Mouse (Mus musculus) intestine, postnatal 0 days (tissue): ENCODE measurements around the gene Tspan2. TPM values are rescaled to one million over a fixed set of nuclear protein-coding genes. Genes with fewer than 3 reads are reported as not detected.

Experiments
- ATAC-seq: fragments of 200-750 bp; cut with Nextera tagmentation; 2 replicates; pipeline ENCODE4 v1.8.0; 2017; ENCODE audit warnings: mild to moderate bottlenecking, moderate TSS enrichment, moderate library complexity
- H3K27ac ChIP-seq: fragments of 300-500 bp; sonication (generic); 2 replicates; pipeline ENCODE4 v1.5.1; 2014; ENCODE audit warnings: mild to moderate bottlenecking, low read depth, low read length, moderate library complexity
- H3K27me3 ChIP-seq: fragments of 300-500 bp; sonication (generic); replicated peaks from 2 replicates; pipeline ENCODE4 v1.6.1; 2014; ENCODE audit warnings: low read length, mixed read lengths; ENCODE audit not compliant: control insufficient read depth, insufficient read depth
- H3K36me3 ChIP-seq: fragments of 300-500 bp; sonication (generic); 2 replicates; pipeline ENCODE4 v1.6.1; 2014; ENCODE audit warnings: mild to moderate bottlenecking, moderate library complexity; ENCODE audit not compliant: control insufficient read depth, insufficient read depth
- H3K4me1 ChIP-seq: fragments of 300-500 bp; sonication (generic); replicated peaks from 2 replicates; pipeline ENCODE4 v1.6.1; 2014; ENCODE audit warnings: antibody characterized with exemption, low read length, mixed read lengths; ENCODE audit not compliant: control insufficient read depth, insufficient read depth
- H3K4me2 ChIP-seq: fragments of 300-500 bp; sonication (generic); replicated peaks from 2 replicates; pipeline ENCODE4 v1.6.1; 2014; ENCODE audit warnings: low read depth, mild to moderate bottlenecking, moderate library complexity
- H3K4me3 ChIP-seq: fragments of 300-500 bp; sonication (generic); 2 replicates; pipeline ENCODE4 v1.5.1; 2014; ENCODE audit warnings: low read depth, low read length
- H3K9ac ChIP-seq: fragments of 300-500 bp; sonication (generic); 2 replicates; pipeline ENCODE4 v1.6.1; 2014; ENCODE audit warnings: mild to moderate bottlenecking, low read depth, low read length
- H3K9me3 ChIP-seq: fragments of 300-500 bp; sonication (generic); 2 replicates; pipeline ENCODE4 v1.6.1; 2016; ENCODE audit warnings: mixed run types; ENCODE audit not compliant: control insufficient read depth
- CTCF ChIP-seq: sonication (generic); IDR thresholded peaks from 2 replicates; pipeline ENCODE4 v1.5.1; 2016; ENCODE audit warnings: low read depth, mild to moderate bottlenecking, control low read depth, antibody characterized with exemption, moderate library complexity
- WGBS: fragments of 180-500 bp; shearing (Covaris S2); extraction: QIAGEN DNeasy Blood & Tissue Kit; methylation state at CpG from one replicate; pipeline ENCODE4 v1.1.7; 2014; 5-methylcytosine and 5-hydroxymethylcytosine counted together
- polyA plus RNA-seq: library from polyadenylated mRNA; unstranded; fragments of >200 nt; fragmentation: Nextera tagmentation; extraction: Ambion mirVana; gene quantifications from 2 replicates; pipeline ENCODE4 v1.2.1, GENCODE M21; 2015

The Tspan2 gene
- polyA plus RNA-seq, 1 experiment from 2014 or later, result 12.6 TPM

DNA sequence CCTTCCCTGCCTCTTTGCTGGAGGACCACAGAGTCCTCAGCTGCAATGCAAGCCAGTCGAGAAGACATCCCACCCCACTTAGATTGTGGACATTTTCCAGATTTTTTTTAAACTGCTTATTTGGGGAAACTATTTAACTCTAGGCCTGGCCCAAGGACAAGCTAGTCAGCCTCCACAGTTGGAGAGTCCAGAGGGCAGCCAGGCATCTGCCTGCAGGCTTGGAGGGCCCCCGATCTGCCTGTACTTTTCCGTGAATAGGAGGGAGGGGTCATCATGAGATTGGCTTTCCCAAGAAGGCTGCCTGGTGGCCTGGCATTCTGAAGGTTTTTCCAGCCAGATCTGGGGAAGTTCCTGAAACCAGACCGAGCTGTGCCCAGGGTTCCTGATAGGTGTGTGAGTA is 33.0 kb upstream of the Tspan2 start:
- WGBS, result 48% methylated on average over 4 of the region's 4 CpGs
- Histone ChIP-seq H3K4me2 (no peak overlapping the region), H3K4me3 (no peak overlapping the region), H3K36me3 (no peaks in the 10 kb centered on the region), H3K9me3 (no peaks in the 10 kb centered on the region), H3K9ac (no peak overlapping the region), H3K27me3 (no peaks in the 10 kb centered on the region), H3K4me1 (0 out of 2 replicates have a peak, but pooled peaks cover 4% of the 10 kb centered on the region), H3K27ac (no peak overlapping the region)
- no peak for ATAC-seq
- no peak for TF ChIP-seq CTCF

DNA sequence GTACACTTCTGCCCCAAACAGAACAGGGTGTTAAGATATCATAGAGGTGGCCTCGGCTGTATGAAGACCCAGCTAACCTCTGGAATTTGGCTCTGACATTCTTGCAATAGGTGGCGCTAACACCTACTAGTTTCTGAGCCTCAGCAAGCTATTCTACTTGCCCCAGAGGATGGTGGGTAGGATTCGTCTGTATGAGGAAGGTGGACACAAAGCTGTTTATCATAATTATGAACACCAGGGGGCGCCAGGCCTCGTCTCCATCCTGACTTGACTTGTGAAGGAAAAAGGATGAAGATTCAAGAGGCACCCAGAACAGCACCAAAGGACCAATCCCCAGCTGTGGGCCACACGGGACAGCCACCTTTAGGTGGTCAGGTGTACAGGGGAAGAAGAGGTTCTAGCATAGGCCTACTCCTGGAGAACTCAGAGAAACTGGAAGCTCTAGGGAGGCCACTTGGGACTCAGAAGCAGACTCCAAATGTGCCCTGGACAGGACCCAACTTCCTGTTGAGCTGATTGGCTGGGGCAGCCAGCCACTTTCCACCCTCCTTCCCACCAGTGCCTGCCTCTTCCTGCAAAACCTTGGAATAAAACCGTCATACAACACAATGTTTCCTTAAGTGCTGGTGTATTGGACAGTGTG is 32.3 kb upstream of the Tspan2 start:
- Histone ChIP-seq H3K27ac (no peak overlapping the region), H3K4me1 (0 out of 2 replicates have a peak, but pooled peaks cover 4% of the 10 kb centered on the region), H3K9me3 (no peaks in the 10 kb centered on the region), H3K4me2 (no peak overlapping the region), H3K27me3 (no peaks in the 10 kb centered on the region), H3K9ac (no peak overlapping the region), H3K4me3 (no peak overlapping the region), H3K36me3 (no peaks in the 10 kb centered on the region)
- TF ChIP-seq CTCF, result peak; percentile 74
- WGBS, result 51% methylated on average over 7 of the region's 7 CpGs
- ATAC-seq, result 0 out of 2 replicates have a peak, but pooled peaks have one; percentile 10

DNA sequence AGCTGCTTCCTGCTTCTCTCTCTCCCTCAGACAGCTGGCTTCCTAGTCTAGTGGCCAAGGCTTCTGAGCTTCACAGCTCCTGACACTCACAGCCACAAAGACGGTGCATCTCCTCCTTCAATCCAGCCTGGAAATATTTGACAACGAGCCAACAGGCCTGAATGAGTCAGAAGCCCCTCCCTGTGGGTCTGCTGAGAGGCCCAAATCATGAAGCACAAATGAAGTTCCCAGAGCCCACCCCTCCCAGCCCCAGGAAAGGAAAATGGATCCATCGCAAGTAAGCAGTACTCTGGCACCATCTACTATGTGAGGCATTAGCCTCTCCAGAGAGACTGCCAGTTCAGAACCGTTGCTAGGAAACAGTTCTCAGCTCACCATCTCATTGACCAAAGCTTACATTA is 30.3 kb upstream of the Tspan2 start:
- no peak for TF ChIP-seq CTCF
- H3K36me3 ChIP-seq, result no peaks in the 10 kb centered on the region
- H3K9me3 ChIP-seq, result no peaks in the 10 kb centered on the region
- H3K4me2 ChIP-seq, result no peak overlapping the region
- H3K9ac ChIP-seq, result no peak overlapping the region
- 0 out of 2 replicates have a peak, but pooled peaks cover 4% of the 10 kb centered on the region for H3K4me1 ChIP-seq
- WGBS, result 50% methylated on average over 4 of the region's 4 CpGs
- no peak overlapping the region for H3K4me3 ChIP-seq
- H3K27ac ChIP-seq, result no peak overlapping the region
- no peak for ATAC-seq
- no peaks in the 10 kb centered on the region for H3K27me3 ChIP-seq

DNA sequence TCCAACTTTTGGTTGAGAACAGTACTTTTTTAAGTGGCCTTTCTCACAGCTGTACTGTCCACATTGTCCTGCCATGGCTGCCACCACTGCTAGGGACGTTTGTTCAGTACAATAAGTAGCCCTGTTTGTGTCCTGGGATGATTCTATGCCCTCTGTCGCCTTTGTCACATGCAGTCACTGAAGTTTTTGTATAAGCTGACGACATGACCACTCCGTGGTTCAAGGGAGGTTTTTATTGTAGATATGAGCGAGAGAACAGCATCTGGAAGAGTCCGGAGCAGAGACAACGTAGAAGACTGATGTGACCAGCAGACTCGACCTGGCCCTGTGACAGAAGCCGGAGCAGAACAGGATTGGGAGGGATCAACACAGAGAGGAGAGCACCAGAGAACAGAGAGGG is 25.7 kb upstream of the Tspan2 start:
- no peak for ATAC-seq
- no peak overlapping the region for H3K4me2 ChIP-seq
- H3K4me1 ChIP-seq, result no peaks in the 10 kb centered on the region
- no peak overlapping the region for H3K9ac ChIP-seq
- no peak for TF ChIP-seq CTCF
- WGBS, result 61% methylated on average over 9 of the region's 9 CpGs
- H3K27ac ChIP-seq, result no peak overlapping the region
- no peaks in the 10 kb centered on the region for H3K9me3 ChIP-seq
- H3K4me3 ChIP-seq, result no peak overlapping the region
- H3K27me3 ChIP-seq, result 0 out of 2 replicates have a peak, but pooled peaks cover 2% of the 10 kb centered on the region
- no peaks in the 10 kb centered on the region for H3K36me3 ChIP-seq

DNA sequence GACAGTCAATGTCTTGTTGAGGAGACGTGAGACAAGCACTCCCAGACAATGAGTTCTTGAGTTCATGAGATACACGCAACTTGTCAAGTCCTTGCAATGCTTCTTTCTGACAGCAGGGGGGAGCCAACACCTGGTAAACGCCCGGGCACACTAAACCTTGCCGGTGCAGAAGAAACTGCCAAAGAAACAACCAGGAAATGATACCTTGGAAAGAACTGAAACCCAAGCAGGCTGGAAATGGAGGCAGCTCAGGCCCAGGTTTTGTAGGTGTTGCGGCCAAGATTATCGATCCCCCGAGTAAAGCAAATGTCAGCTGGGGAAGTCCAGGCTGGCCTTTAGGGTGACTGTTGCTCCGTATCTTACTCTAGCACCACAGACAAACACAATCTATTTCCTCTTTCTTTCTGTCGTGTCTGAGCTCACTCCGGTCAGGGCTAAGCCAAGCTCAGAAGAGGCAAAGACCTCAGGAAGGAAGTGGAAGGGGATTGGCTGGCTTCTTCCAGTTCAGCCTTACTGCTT is 19.2 kb upstream of the Tspan2 start:
- Histone ChIP-seq H3K4me1 (no peaks in the 10 kb centered on the region), H3K4me2 (peak overlapping the region; percentile 64), H3K36me3 (no peaks in the 10 kb centered on the region), H3K9me3 (no peaks in the 10 kb centered on the region), H3K9ac (peak overlapping the region; percentile 41), H3K27me3 (0 out of 2 replicates have a peak, but pooled peaks cover 2% of the 10 kb centered on the region), H3K27ac (peak overlapping the region; percentile 60), H3K4me3 (peak overlapping the region; percentile 23)
- TF ChIP-seq CTCF, result peak; percentile 95
- peak; percentile 80 for ATAC-seq
- 20% methylated on average over 11 of the region's 11 CpGs for WGBS

DNA sequence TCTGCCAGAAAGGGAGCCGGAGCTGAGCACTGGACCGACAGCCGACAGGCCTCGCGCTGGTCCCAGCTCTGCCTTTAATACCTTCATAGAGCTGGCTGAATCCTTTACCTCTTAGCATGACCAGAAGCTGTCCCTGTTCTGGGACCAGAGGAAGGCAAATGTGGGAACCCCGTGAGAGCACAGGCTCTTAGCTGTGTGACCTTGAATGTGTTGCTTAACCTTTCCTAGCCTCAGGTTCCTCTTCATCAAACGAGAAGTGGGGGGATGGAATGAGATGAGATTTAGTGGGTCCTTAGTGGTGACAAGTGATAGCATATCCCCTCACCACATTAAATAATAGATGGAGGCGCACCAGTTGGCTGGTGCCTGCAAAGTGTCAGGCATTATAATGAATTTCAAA is 18.5 kb upstream of the Tspan2 start:
- Histone ChIP-seq H3K4me2 (no peak overlapping the region), H3K27me3 (0 out of 2 replicates have a peak, but pooled peaks cover 2% of the 10 kb centered on the region), H3K9ac (0 out of 2 replicates have a peak overlapping the region, but pooled peaks have one; percentile 41), H3K4me3 (no peak overlapping the region), H3K9me3 (no peaks in the 10 kb centered on the region), H3K4me1 (no peaks in the 10 kb centered on the region), H3K36me3 (no peaks in the 10 kb centered on the region), H3K27ac (no peak overlapping the region)
- no peak for ATAC-seq
- WGBS, result 84% methylated on average over 8 of the region's 8 CpGs
- no peak for TF ChIP-seq CTCF
